Mouse (Mus musculus) macrophage (primary cell): ENCODE measurements around the gene Ppara. TPM values are rescaled to one million over a fixed set of nuclear protein-coding genes. Genes with fewer than 3 reads are reported as not detected.
A peak's percentile ranks its signal among the peaks of the same experiment; 100 is the strongest.

Experiments used
- H3K27ac ChIP-seq: fragments of 350-480 bp; formaldehyde crosslinking; 2 replicates; pipeline ENCODE4 v1.9.0; 2021
- H3K36me3 ChIP-seq: fragments of 350-480 bp; formaldehyde crosslinking; 2 replicates; pipeline ENCODE4 v1.9.0; 2021; ENCODE audit errors: inconsistent target
- H3K4me3 ChIP-seq: fragments of 350-480 bp; formaldehyde crosslinking; 2 replicates; pipeline ENCODE4 v1.9.0; 2021; ENCODE audit errors: inconsistent target
- H3K79me2 ChIP-seq: fragments of 350-480 bp; formaldehyde crosslinking; 2 replicates; pipeline ENCODE4 v1.9.0; 2021; ENCODE audit errors: inconsistent target
- WGBS: methylation state at CpG from one replicate; pipeline ENCODE4 v1.1.7; 2026; ENCODE audit warnings: inconsistent platforms; ENCODE audit not compliant: missing documents; 5-methylcytosine and 5-hydroxymethylcytosine counted together
- polyA plus RNA-seq: library from polyadenylated mRNA; stranded (reverse); fragments of 250-400 nt; gene quantifications from 3 replicates; pipeline ENCODE4 v1.2.4, GENCODE M21; 2018; ENCODE audit warnings: inconsistent platforms

The Ppara gene
- polyA plus RNA-seq, 1 experiment from 2014 or later: not detected

- peak overlapping the region; percentile 28 for H3K27ac ChIP-seq
- H3K4me3 ChIP-seq: peak overlapping the region; percentile 74
- 37% methylated on average over 8 of the region's 8 CpGs for WGBS
- no peaks in the 10 kb centered on the region for H3K36me3 ChIP-seq
- no peaks in the 10 kb centered on the region for H3K79me2 ChIP-seq
Measured at GRCm38 (mm10) chr15:85832599-85832998, 97.8 kb downstream of the Ppara start.

GRCm38 (mm10) chr15:85835335-85835734, 100.6 kb downstream of the Ppara start:
- no peak overlapping the region for H3K27ac ChIP-seq
- H3K79me2 ChIP-seq: no peaks in the 10 kb centered on the region
- H3K36me3 ChIP-seq: no peaks in the 10 kb centered on the region
- WGBS: 67% methylated on average over 3 of the region's 3 CpGs
- no peak overlapping the region for H3K4me3 ChIP-seq

- H3K4me3 ChIP-seq: no peak overlapping the region
- H3K36me3 ChIP-seq: no peaks in the 10 kb centered on the region
- no peak overlapping the region for H3K27ac ChIP-seq
- no peaks in the 10 kb centered on the region for H3K79me2 ChIP-seq
- 98% methylated on average over 5 of the region's 5 CpGs for WGBS
Measured at GRCm38 (mm10) chr15:85836887-85837286, 102.1 kb downstream of the Ppara start.

- 83% methylated on average over 6 of the region's 6 CpGs for WGBS
- Histone ChIP-seq H3K36me3 (0 out of 2 replicates have a peak, but pooled peaks cover 7% of the 10 kb centered on the region), H3K4me3 (no peak overlapping the region), H3K79me2 (no peaks in the 10 kb centered on the region), H3K27ac (no peak overlapping the region)
Measured at GRCm38 (mm10) chr15:85840983-85841382, 106.2 kb downstream of the Ppara start.

- WGBS: 89% methylated on average over 5 of the region's 5 CpGs
- Histone ChIP-seq H3K36me3 (0 out of 2 replicates have a peak, but pooled peaks cover 7% of the 10 kb centered on the region), H3K4me3 (no peak overlapping the region), H3K79me2 (no peaks in the 10 kb centered on the region), H3K27ac (no peak overlapping the region)
Measured at GRCm38 (mm10) chr15:85841796-85842360, 107.1 kb downstream of the Ppara start.

- Histone ChIP-seq H3K27ac (no peak overlapping the region), H3K4me3 (no peak overlapping the region), H3K36me3 (0 out of 2 replicates have a peak, but pooled peaks cover 7% of the 10 kb centered on the region), H3K79me2 (no peaks in the 10 kb centered on the region)
Measured at GRCm38 (mm10) chr15:85845071-85845470, 110.3 kb downstream of the Ppara start.

GRCm38 (mm10) chr15:85851656-85852392, 117.0 kb downstream of the Ppara start:
- Histone ChIP-seq H3K36me3 (no peaks in the 10 kb centered on the region), H3K4me3 (no peak overlapping the region), H3K79me2 (no peaks in the 10 kb centered on the region), H3K27ac (no peak overlapping the region)
- WGBS: 92% methylated on average over 12 of the region's 12 CpGs

Other genes with a start within 250 kb of the Ppara start
- gene 7530416G11Rik, start 231.8 kb upstream of the Ppara start, polyA plus RNA-seq: not detected in 3 replicates
- gene Wnt7b, start 152.5 kb upstream of the Ppara start, polyA plus RNA-seq: not detected in 3 replicates
- gene Cdpf1, start 76.7 kb downstream of the Ppara start, polyA plus RNA-seq: 8.5 to 18.1 TPM (median 15.2 TPM) in 3 replicates
- not detected in 3 replicates for gene Pkdrej, start 86.8 kb downstream of the Ppara start, polyA plus RNA-seq
- 6.0 to 7.4 TPM (median 6.6 TPM) in 3 replicates for gene Ttc38, start 97.3 kb downstream of the Ppara start, polyA plus RNA-seq
- gene Gtse1, start 124.8 kb downstream of the Ppara start, polyA plus RNA-seq: 2.4 to 8.0 TPM (median 3.3 TPM) in 3 replicates
- gene Trmu, start 144.3 kb downstream of the Ppara start, polyA plus RNA-seq: 6.6 to 10.6 TPM (median 7.9 TPM) in 3 replicates